Mouse (Mus musculus): ENCODE data around the gene Tcl1b5.
"Not testable (repeated sequence)": the region's sequence is repeated elsewhere in the genome, so short reads cannot be mapped to it uniquely, and the experiment has no call there.

Gene Tcl1b5

GRCm38 (mm10) chr12:105176044-105176443, at the start of gene Tcl1b5:
Tcl1b5 (plus strand) TSS chr12:105176344.
- DNase-seq (ENCODE audit: low spot score in 2 of 2), result not testable (repeated sequence)

GRCm38 (mm10) chr12:105126516-105126915, 49.6 kb upstream of the Tcl1b5 start:
- DNase-seq (ENCODE audit: low spot score in 2 of 2), result no peak

DNA sequence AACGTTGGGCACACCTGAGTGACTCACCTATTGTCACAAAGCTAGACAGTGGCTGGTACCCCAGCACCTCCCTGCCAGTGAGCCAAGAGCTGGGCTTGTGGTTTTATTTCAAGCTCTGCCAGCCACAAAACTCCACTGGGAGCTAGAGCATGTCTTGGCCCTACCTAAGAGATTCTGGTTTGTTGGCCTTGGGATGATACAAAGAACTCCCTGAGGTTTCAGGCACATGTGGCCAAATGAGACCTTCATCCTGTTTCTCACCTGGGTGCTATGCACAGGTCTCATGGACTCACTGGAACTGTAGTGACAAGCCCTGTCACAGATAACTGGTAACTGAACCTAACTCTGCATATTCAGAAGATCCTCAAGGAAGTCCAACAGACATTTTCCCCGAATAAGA, 48.5 kb upstream of the Tcl1b5 start:
- no peak for DNase-seq (ENCODE audit: low spot score in 2 of 2)

DNA sequence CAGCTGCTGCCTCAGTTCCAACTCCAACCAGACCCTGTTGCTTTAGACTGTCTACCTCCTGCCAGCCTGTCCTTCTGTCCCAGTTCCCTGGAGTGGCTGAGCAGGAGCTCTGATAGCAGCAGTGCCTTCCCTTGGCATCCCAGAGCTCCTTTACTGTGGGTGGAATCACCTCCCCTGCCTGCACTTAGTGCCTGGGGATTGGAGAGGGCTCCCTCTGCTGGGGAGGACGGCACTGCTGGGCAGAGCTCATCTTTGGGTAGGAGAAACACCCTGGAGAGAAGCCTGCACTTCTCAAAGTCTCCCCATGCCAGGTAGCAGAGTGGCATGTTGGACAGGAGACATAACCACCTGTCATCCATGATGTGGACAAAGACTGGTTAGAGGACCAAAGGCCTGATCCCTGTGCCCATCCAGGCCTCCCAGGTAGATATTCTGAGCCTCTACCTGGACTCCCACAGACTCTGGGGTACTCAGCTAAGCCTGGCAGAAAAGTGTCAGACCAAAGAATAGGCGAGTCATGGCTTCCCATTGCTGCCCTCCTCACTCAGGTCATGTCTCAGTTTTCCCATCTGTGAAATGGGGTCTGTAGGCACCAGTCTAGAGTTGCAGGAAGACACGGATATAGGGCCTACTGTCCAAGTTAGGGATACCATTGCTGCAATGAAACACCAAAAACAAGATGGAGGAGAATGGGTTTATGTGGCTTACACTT, 46.5 kb upstream of the Tcl1b5 start:
- DNase-seq (ENCODE audit: low spot score in 2 of 2), result not testable (repeated sequence)

DNA sequence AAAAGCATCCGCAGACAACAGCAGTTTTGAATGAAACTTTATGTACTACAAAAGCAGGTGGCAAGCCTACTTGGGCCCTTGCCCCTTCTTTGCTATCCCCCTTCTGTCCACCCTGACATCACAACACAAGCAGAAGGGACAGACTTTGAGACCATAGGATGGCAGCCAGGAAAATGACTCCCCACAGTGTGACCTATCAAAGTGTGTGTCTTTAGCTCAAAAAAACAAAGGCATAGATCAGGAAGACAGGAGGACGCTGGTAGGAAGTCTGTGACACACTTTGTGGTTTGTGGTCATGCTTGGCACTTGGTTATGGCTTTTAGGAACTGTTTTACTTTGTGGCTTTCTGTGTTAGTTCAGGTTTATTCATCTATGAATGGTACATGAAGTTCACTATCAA, 42.0 kb upstream of the Tcl1b5 start:
- not testable (repeated sequence) for DNase-seq (ENCODE audit: low spot score in 2 of 2)

DNA sequence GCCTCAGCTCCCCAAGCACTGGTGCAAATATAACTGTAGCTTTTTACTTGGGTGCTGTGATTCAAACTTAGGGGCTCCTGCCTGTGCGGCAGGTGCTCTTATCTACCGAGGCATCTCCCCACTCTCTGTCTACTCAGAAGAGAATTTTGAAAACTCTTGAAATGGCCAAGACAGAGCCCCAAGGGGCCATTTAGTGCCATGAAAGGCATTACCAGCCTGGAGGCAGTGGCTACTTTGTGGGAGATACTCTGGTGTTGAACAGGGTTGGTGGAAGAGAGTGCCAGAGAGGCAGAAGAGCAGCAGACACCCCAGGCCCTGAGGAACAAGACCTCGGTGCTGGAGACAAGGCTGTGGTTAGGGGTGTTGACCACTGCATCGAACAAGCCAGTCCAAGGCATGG, 41.3 kb upstream of the Tcl1b5 start:
- not testable (repeated sequence) for DNase-seq (ENCODE audit: low spot score in 2 of 2)

DNA sequence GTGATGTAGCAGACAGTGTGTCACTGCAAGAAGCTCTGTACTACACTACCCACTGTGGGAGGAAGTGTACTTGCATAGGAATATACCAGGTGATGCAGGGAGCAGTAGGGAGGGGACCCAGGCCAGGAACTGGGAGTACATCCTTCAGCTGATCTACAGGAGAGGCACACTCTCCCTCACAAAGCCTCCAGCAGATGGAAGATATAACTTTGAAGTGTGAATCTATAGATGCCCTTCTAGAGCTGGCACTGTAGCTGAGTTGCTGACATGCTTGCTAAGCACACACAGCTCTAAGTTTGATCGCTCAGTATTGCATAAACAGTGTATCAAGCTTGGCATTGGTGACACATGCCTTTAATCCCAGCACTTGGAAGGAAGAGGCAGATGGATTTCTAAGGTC, 38.4 kb upstream of the Tcl1b5 start:
- DNase-seq (ENCODE audit: low spot score in 2 of 2), result not testable (repeated sequence)

- DNase-seq (ENCODE audit: low spot score in 2 of 2), result no peak
Measured at GRCm38 (mm10) chr12:105143096-105143495, 33.0 kb upstream of the Tcl1b5 start.

GRCm38 (mm10) chr12:105144928-105145327, 31.2 kb upstream of the Tcl1b5 start:
- DNase-seq (ENCODE audit: low spot score in 2 of 2), result not testable (repeated sequence)

- no peak for DNase-seq (ENCODE audit: low spot score in 2 of 2)
Measured at GRCm38 (mm10) chr12:105145714-105146113, 30.4 kb upstream of the Tcl1b5 start, which contains the start of gene Tcl1b2. Tcl1b2 (plus strand) TSS chr12:105146014.

DNA sequence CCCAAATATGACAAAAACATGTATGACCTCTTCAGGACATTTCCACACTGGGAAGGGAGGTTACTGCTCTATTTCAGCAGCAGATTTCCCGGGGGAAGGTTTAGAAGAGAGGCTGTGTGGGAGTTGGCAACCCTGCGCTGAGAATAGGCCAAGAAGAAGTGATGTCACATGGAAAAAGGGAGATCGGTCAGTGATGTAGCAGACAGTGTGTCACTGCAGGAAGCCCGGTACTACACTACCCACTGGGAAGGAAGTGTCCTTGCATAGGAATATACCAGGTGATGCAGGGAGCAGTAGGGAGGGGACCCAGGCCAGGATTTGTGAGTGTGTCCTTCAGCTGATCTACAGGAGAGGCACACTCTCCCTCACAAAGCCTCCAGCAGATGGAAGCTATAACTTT, 20.9 kb upstream of the Tcl1b5 start:
- not testable (repeated sequence) for DNase-seq (ENCODE audit: low spot score in 2 of 2)

DNA sequence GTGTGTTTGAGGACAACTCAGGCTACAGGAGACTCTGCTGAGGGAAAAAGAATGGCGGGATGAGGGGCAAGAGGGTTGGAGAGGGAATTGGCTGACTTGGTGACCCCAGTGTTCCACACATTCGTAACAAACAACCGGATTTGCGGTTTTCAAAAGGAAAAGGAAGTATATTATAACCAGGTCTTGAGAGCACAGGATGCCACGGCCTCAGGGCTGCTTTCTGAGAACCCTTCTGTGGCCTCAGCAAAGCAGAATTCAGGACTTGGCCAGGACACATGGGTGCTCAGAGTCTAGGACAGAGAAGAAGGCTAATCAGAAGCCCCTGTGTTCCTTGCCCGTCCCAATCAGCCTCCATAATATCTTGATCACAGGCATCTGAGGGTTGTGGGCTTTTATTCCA, 17.3 kb upstream of the Tcl1b5 start:
- no peak for DNase-seq (ENCODE audit: low spot score in 2 of 2)

DNA sequence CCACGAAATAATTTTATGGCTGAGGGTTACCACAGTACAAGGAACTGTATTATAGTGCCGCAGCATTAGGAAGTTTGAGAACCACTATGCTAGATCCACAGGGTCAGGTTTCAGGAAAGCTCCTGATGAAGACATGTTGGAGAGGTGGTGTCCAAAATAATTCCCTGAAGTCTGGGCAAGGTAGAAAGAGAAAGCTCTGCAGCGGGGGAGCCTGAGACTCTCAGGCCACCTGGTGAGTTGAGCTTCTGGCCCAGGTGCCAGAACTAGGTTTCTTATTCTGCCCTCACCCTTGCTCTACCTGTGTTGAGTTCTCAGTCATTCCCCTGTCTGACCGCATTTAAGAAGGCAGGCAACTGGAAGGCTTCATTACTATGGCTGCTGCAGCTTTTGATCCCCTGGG, 16.8 kb upstream of the Tcl1b5 start, which contains the start of gene Tcl1b1:
TSS of gene Tcl1b1 (plus strand) at position 301 of the 400 bp plus-strand sequence.
- no peak for DNase-seq (ENCODE audit: low spot score in 2 of 2)

DNA sequence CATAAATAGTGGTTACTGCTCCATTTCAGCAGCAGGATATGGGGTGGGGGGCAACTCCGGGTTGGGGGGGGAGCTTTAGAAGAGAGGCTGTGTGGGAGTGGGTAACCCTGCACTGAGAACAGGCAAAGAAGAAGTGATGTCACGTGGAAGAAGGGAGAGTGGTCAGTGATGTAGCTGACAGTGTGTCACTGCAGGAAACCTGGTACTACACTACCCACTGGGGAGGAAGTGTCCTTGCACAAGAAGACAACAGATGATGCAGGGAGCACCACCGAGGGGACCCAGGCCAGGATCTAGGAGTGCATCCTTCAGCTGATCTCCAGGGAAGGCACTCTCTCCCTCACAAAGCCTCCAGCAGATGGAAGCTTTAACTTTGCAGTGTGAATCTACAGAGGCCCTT, 9.4 kb upstream of the Tcl1b5 start:
- no peak for DNase-seq (ENCODE audit: low spot score in 2 of 2)

DNA sequence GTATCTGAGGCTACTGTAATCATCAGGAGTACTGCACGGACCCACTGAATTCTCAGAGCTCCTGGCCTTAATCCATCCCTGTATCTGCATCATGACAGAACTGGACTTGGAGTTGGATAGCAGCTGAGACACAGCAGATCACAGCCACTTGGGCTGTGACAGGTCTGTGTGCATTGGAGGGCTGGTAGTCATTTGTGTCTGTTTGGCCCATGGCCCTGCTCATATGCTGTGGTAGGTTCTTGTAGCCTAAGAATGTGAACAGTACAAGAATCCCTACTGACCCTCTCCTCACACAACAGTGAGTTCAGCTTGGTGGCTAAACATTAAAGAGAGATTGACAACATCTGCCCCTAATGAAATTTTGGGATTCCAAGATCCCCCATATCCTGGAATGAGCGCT, 2.8 kb upstream of the Tcl1b5 start:
- DNase-seq (ENCODE audit: low spot score in 2 of 2), result no peak

DNA sequence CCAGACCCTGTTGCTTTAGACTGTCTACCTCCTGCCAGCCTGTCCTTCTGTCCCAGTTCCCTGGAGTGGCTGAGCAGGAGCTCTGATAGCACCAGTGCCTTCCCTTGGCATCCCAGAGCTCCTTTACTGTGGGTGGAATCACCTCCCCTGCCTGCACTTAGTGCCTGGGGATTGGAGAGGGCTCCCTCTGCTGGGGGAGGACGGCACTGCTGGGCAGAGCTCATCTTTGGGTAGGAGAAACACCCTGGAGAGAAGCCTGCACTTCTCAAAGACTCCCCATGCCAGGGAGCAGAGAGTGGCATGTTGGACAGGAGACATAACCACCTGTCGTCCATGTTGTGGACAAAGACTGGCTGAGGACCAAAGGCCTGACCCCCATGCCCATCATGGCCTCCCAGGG, 1.8 kb upstream of the Tcl1b5 start:
- peak; percentile 11 to 22 for DNase-seq (ENCODE audit: low spot score in 2 of 2)

DNA sequence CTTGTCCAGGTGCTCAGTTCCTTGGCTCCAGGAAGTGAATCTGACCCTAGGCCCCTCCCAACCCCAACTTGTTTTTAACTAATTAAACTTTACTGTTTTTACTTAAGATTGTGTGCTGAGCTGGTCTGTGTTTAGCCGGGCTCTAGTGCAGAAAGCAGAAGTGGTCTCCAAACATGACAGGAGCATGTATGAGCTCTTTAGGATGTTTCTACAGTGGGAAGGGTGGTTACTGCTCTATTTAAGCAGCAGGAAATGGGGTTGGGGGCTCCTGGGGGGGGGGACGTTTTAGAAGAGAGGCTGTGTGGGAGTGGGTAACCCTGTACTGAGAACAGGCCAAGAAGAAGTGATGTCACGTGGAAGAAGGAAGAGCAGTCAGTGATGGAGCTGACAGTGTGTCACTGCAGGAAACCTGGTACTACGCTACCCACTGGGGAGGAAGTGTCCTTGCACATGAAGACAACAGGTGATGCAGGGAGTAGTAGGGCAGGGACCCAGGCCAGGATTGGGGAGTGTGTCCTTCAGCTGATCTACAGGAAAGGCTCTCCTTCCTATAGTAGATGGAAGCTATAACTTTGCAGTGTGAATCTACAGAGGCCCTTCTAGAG, 5.0 kb downstream of the Tcl1b5 start:
- not testable (repeated sequence) for DNase-seq (ENCODE audit: low spot score in 2 of 2)

DNA sequence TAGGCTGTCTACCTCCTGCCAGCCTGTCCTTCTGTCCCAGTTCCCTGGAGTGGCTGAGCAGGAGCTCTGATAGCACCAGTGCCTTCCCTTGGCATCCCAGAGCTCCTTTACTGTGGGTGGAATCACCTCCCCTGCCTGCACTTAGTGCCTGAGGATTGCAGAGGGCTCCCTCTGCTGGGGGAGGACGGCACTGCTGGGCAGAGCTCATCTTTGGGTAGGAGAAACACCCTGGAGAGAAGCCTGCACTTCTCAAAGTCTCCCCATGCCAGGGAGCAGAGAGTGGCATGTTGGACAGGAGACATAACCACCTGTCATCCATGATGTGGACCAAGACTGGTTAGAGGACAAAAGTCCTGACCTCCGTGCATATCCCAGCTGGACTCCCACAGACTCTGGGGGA, 12.8 kb downstream of the Tcl1b5 start:
- DNase-seq (ENCODE audit: low spot score in 2 of 2), result not testable (repeated sequence)

DNA sequence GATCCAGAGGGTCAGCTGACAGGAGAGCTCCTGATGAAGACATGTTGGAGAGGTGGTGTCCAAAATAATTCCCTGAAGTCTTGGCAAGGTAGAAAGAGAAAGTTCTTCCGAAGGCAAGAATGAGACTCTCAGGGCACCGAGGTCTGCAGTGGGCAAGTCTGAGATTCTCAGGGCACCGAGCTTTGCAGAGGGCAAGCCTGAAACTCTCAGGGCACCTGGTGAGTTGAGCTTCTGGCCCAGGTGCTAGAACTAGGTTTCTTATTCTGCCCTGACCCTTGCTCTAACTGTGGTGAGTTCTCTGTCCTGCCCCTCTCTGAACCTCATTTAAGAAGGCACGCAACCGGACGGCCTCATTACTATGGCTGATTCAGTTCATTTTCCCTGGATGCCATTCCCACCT, 14.6 kb downstream of the Tcl1b5 start, which contains the start of gene Tcl1b3:
TSS of gene Tcl1b3 (plus strand) at position 301 of the 400 bp plus-strand sequence.
- not testable (repeated sequence) for DNase-seq (ENCODE audit: low spot score in 2 of 2)

GRCm38 (mm10) chr12:105199684-105200497, 23.7 kb downstream of the Tcl1b5 start:
- DNase-seq (ENCODE audit: low spot score in 2 of 2), result not testable (repeated sequence)

DNA sequence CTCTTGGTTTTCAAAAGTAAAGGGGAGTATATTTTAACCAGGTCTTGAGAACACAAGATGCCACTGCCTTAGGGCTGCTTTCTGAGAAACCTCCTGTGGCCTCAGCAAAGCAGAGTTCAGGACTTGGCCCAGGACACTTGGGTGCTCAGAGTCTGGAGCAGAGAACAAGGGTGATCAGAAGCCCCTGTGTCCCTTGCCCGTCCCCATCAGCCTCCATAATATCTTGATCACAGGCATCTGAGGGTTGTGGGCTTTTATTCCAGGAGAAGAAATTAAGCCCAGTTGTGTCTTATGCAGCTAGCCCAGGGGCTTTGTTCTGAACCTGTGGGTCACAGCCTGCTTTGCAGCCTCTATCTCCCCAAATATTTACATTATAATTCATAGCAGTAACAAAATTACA, 25.5 kb downstream of the Tcl1b5 start, which contains the start of gene Tcl1b4:
TSS of gene Tcl1b4 (plus strand) at position 301 of the 400 bp plus-strand sequence.
- not testable (repeated sequence) for DNase-seq (ENCODE audit: low spot score in 2 of 2)

GRCm38 (mm10) chr12:105207071-105207470, 30.9 kb downstream of the Tcl1b5 start:
- no peak for DNase-seq (ENCODE audit: low spot score in 2 of 2)

Measured in natural killer cell, adult 2 months (primary cell).